In the genomic region with DNA sequence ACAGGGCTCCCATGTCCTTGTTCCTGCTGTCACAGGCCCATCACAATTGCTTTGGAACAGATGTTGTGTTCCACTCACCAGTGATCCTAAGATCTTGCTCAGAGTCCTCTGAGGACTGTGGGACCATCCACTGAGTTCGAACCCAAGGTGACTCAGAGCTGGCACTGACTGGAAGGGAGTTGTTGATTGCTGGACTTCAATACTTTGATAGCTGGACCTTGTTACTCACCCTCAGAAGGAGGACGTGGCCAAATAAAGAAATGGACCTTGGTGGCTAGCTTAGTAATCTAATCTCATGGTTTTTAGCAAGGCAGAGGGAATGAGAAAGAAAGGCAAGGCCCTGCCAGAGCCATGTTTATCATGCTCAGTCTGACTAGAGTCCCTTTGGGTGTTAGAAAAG, we compare ENCODE assay signal across 18 mouse cellular contexts.
"Had no signal": no experiment of that assay in that cellular context is flagged by ENCODE, and none has a peak within 500 bp of the region (broad histone marks: within the 10 kb centered on the region; RNA-seq: fewer than 3 reads in every experiment).

No protein-coding gene starts in this region.

- H3K27ac ChIP-seq: kidney, postnatal 0 days; limb, embryonic 12.5 days; liver, embryonic 13.5 days; lung, embryonic 15.5 days; macrophage; midbrain, embryonic 15.5 days; neural tube, embryonic 12.5 days had no signal

- H3K9me3 ChIP-seq: limb, embryonic 12.5 days; liver, embryonic 13.5 days; lung, embryonic 15.5 days; midbrain, embryonic 15.5 days had no signal

- H3K4me1 ChIP-seq: liver, embryonic 13.5 days; midbrain, embryonic 15.5 days; neural tube, embryonic 12.5 days had no signal

- H3K4me3 ChIP-seq: limb, embryonic 12.5 days; liver, embryonic 13.5 days; lung, embryonic 15.5 days; megakaryocyte, embryonic 14.5 days; midbrain, embryonic 15.5 days; neural tube, embryonic 12.5 days had no signal

- H3K27me3 ChIP-seq: limb, embryonic 12.5 days; liver, embryonic 13.5 days; lung, embryonic 15.5 days; megakaryocyte, embryonic 14.5 days; midbrain, embryonic 15.5 days; neural tube, embryonic 12.5 days had no signal

- H3K4me2 ChIP-seq: limb, embryonic 12.5 days; liver, embryonic 13.5 days; lung, embryonic 15.5 days; midbrain, embryonic 11.5 days; midbrain, embryonic 15.5 days; neural tube, embryonic 12.5 days had no signal

- H3K9ac ChIP-seq: limb, embryonic 12.5 days; liver, embryonic 13.5 days; liver, postnatal 0 days; lung, embryonic 15.5 days; midbrain, embryonic 15.5 days; neural tube, embryonic 12.5 days had no signal

- ATAC-seq: liver, postnatal 0 days; midbrain, embryonic 15.5 days had no signal

- H3K36me3 ChIP-seq: limb, embryonic 12.5 days; liver, embryonic 13.5 days; lung, embryonic 15.5 days; midbrain, embryonic 15.5 days; neural tube, embryonic 12.5 days had no signal

- DNase-seq: kidney, postnatal 36 days; layer of hippocampus, adult 9-11 months; layer of hippocampus, postnatal 36 days; liver; liver, embryonic 13.5 days; liver, postnatal 0 days; lung, postnatal 14 days; spleen, adult 18-20 months; thymus, adult 18-20 months; thymus, postnatal 25 days had no signal
